ENCODE assay signal across 13 mouse cellular contexts in the genomic region with DNA sequence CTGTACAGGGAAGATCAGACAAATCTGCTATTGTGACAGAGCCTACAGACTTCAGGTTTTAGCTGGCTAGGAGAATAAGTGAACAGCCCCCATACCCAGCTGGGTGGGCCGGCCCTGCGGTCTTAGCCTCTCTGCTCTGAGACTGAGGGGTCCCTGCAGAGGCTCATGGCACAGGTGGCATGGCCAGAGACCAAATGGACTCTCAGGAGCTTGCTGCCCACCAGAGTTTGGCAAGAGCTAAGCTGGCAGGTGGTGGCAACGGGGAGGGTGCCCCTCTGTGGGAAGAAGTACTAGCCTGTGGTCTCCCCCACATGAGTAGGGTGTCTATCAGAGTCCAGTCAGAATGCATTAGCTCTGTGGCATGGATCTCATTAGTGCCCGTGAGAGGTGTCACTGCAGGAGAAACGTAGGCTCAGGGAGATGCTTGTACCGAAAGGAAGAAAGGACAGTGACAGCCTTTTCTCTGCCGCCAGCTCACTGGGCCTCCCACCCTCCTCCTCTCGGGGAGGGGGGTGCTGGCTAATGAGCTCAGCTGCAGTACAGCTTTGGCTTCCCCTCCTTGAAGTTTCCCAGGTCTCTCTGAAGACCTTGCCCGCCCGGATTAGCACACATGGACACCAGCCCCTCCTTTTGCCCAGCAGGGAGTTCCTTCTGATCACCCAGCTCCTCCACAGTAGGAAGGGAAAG. TPM values are rescaled to one million over a fixed set of nuclear protein-coding genes. Genes with fewer than 3 reads are reported as not detected.
DNase-seq lines count a peak whose midpoint lies in the region; ATAC-seq lines count a peak whose summit lies in the region.
"Had no signal": no experiment of that assay in that cellular context is flagged by ENCODE, and none has a peak within 500 bp of the region (broad histone marks: within the 10 kb centered on the region; RNA-seq: fewer than 3 reads in every experiment).

No protein-coding gene starts in this region.

- H3K4me3 ChIP-seq in forebrain, embryonic 14.5 days (ENCODE audit: low read depth, low read length): no peak overlapping the region
- 0 out of 2 replicates have a peak overlapping the region, but pooled peaks have one; percentile 3 for H3K4me3 ChIP-seq in limb, embryonic 10.5 days
- H3K4me3 ChIP-seq: neural tube, embryonic 12.5 days had no signal

- peak; percentile 27 for ATAC-seq in forebrain, embryonic 14.5 days

- H3K36me3 ChIP-seq in forebrain, embryonic 14.5 days (ENCODE audit: control insufficient read depth, insufficient read depth, low read length): no peaks in the 10 kb centered on the region
- H3K36me3 ChIP-seq in limb, embryonic 10.5 days: peaks cover 13% of the 10 kb centered on the region

- H3K27me3 ChIP-seq in forebrain, embryonic 14.5 days (replicated peaks; ENCODE audit: control insufficient read depth, insufficient read depth, low read length): no peaks in the 10 kb centered on the region
- no peaks in the 10 kb centered on the region for H3K27me3 ChIP-seq in limb, embryonic 10.5 days (ENCODE audit: low read depth, poor library complexity, severe bottlenecking)
- H3K27me3 ChIP-seq: neural tube, embryonic 12.5 days had no signal

- intact Hi-C loops in left cerebral cortex, postnatal 14 days (cut with DNase I): no loop called here
- intact Hi-C loops in heart, postnatal 10 days (cut with DNase I): no loop called here

- H3K27ac ChIP-seq in forebrain, embryonic 14.5 days (ENCODE audit: low read depth, low read length): peak overlapping the region; percentile 72
- H3K27ac ChIP-seq in limb, embryonic 10.5 days: peak overlapping the region; percentile 82
- H3K27ac ChIP-seq: neural tube, embryonic 12.5 days had no signal

- 6% methylated on average over 10 of the region's 10 CpGs for WGBS in forebrain, embryonic 14.5 days
- WGBS in limb, embryonic 10.5 days: 11% methylated on average over 10 of the region's 10 CpGs

- peak; percentile 65 for DNase-seq in retina, postnatal 1 day
- DNase-seq in retina, embryonic 14.5 days (ENCODE audit: low spot score): no peak
- peak; percentile 66 for DNase-seq in forebrain, embryonic 14.5 days (ENCODE audit: low spot score)
- DNase-seq in limb, embryonic 10.5 days (ENCODE audit: low spot score): peak; percentile 56
- DNase-seq in adrenal gland, postnatal 36 days: no peak
- no peak for DNase-seq in adrenal gland, adult 2 months
- DNase-seq in left cerebral cortex, postnatal 14 days (ENCODE audit: low spot score in 2 of 2): no peak
- no peak for DNase-seq in heart, postnatal 10 days
- DNase-seq: adrenal gland, postnatal 10 days; kidney, postnatal 25 days; lung, embryonic 14.5 days; right cerebral cortex, postnatal 4 days had no signal

- no peak overlapping the region for H3K4me2 ChIP-seq in forebrain, embryonic 14.5 days (ENCODE audit: low read length)
- H3K4me2 ChIP-seq: lung, embryonic 14.5 days; neural tube, embryonic 12.5 days had no signal

- H3K4me1 ChIP-seq in forebrain, embryonic 14.5 days (ENCODE audit: control insufficient read depth, insufficient read depth, low read length): peaks cover 53% of the 10 kb centered on the region
- peaks cover 98% of the 10 kb centered on the region for H3K4me1 ChIP-seq in limb, embryonic 10.5 days

- no peaks in the 10 kb centered on the region for H3K9me3 ChIP-seq in forebrain, embryonic 14.5 days (replicated peaks; ENCODE audit: control insufficient read depth, low read length)
- no peaks in the 10 kb centered on the region for H3K9me3 ChIP-seq in limb, embryonic 10.5 days (replicated peaks)
- H3K9me3 ChIP-seq: neural tube, embryonic 12.5 days had no signal

- H3K9ac ChIP-seq in forebrain, embryonic 14.5 days (ENCODE audit: low read length): 0 out of 2 replicates have a peak overlapping the region, but pooled peaks have one; percentile 29
- H3K9ac ChIP-seq: lung, embryonic 14.5 days; neural tube, embryonic 12.5 days had no signal

RNA-seq across cellular contexts. Expression of a gene that starts 27.9 kb away (rescaled TPM):
- 94.9 and 97.6 TPM in 2 replicates for polyA plus RNA-seq in forebrain, embryonic 14.5 days (2014; fragmentation: Nextera tagmentation; extraction: Ambion mirVana)
- polyA plus RNA-seq in limb, embryonic 10.5 days (2016; fragmentation: Nextera tagmentation; extraction: Ambion mirVana): 89.7 and 92.2 TPM in 2 replicates
- 10 to 100 TPM; 25.2 to 27.3 TPM for total RNA-seq in adrenal gland, postnatal 36 days (2021)
- 10 to 100 TPM; 19.5 to 28.0 TPM for total RNA-seq in adrenal gland, adult 2 months (2021)
- polyA plus RNA-seq in adrenal gland, adult 2 months (2012; rRNA removed): 15.4 and 19.4 TPM in 2 replicates
- total RNA-seq in left cerebral cortex, postnatal 14 days (2021): 10 to 100 TPM; 35.9 to 36.0 TPM
- 10 to 100 TPM; 21.6 to 22.9 TPM for total RNA-seq in heart, postnatal 10 days (2021)

Comparison
In these comparisons a context has a peak if more than half of its experiments do, and no peak if none do; other contexts are left out.
1. DNase-seq: peak in retina, postnatal 1 day (single experiment), forebrain, embryonic 14.5 days (single experiment) and limb, embryonic 10.5 days (single experiment); none in retina, embryonic 14.5 days (single experiment), adrenal gland, postnatal 36 days (0 of 2), adrenal gland, adult 2 months (single experiment), left cerebral cortex, postnatal 14 days (0 of 2) and heart, postnatal 10 days (0 of 2).